In the genomic region with DNA sequence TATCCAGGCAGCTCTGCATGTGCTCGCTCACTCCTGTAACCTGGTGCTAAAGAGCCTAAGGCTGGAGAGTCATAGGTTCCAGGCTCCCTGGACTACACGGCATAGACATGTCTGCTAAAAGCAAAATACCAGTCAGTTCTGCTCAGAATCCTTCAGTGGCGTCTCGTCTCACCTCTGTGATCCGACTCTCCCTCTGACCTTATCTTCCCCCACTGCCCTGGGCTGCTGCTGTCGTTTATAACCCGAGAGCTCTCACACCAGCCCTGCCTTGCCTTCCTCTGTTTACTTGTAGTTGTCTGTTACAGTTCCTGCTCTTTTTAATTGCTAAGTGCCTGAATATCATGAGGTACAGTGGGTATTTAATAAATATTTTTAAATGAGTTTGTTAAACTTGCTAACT, we compare ENCODE assay signal across 21 mouse cellular contexts. TPM values are rescaled to one million over a fixed set of nuclear protein-coding genes. Genes with fewer than 3 reads are reported as not detected.
A peak's percentile ranks its signal among the peaks of the same experiment; 100 is the strongest.
DNase-seq lines count a peak whose midpoint lies in the region; ATAC-seq and TF ChIP-seq lines count a peak whose summit lies in the region.
"Had no signal": no experiment of that assay in that cellular context is flagged by ENCODE, and none has a peak within 500 bp of the region (broad histone marks: within the 10 kb centered on the region; RNA-seq: fewer than 3 reads in every experiment).

No protein-coding gene starts in this region.

- H3K36me3 ChIP-seq in intestine, embryonic 15.5 days = peaks cover 3% of the 10 kb centered on the region
- H3K36me3 ChIP-seq in intestine, embryonic 16.5 days (ENCODE audit: control insufficient read depth, insufficient read depth, low read length) = no peaks in the 10 kb centered on the region; the same call in 1 of the 2 replicates
- H3K36me3 ChIP-seq in megakaryocyte, embryonic 14.5 days (replicated peaks; ENCODE audit: low read length) = peaks cover 94% of the 10 kb centered on the region
- H3K36me3 ChIP-seq in liver, postnatal 0 days (replicated peaks; ENCODE audit: insufficient read depth, low read length) = peaks cover 30% of the 10 kb centered on the region

- H3K4me3 ChIP-seq in intestine, embryonic 15.5 days (replicated peaks) = no peak overlapping the region
- H3K4me3 ChIP-seq in intestine, embryonic 16.5 days (ENCODE audit: low read length) = no peak overlapping the region
- H3K4me3 ChIP-seq in megakaryocyte, embryonic 14.5 days (replicated peaks) = peak overlapping the region; percentile 38
- H3K4me3 ChIP-seq in liver, postnatal 0 days (ENCODE audit: low read depth, low read length) = no peak overlapping the region
- H3K4me3 ChIP-seq: embryonic facial prominence, embryonic 10.5 days; heart, adult 2 months; hindbrain, embryonic 13.5 days; midbrain, embryonic 10.5 days had no signal

- no peaks in the 10 kb centered on the region for H3K9me3 ChIP-seq in intestine, embryonic 15.5 days
- no peaks in the 10 kb centered on the region for H3K9me3 ChIP-seq in intestine, embryonic 16.5 days (ENCODE audit: control insufficient read depth, low read length)
- H3K9me3 ChIP-seq in megakaryocyte, embryonic 14.5 days = no peaks in the 10 kb centered on the region
- H3K9me3 ChIP-seq in liver, postnatal 0 days (ENCODE audit: low read length) = no peaks in the 10 kb centered on the region
- H3K9me3 ChIP-seq: embryonic facial prominence, embryonic 10.5 days; hindbrain, embryonic 13.5 days; midbrain, embryonic 10.5 days had no signal

- H3K4me1 ChIP-seq in intestine, embryonic 15.5 days (replicated peaks) = peaks cover 5% of the 10 kb centered on the region; the same call in 1 of the 2 replicates
- peaks cover 12% of the 10 kb centered on the region for H3K4me1 ChIP-seq in intestine, embryonic 16.5 days (ENCODE audit: control insufficient read depth, insufficient read depth, low read length)
- H3K4me1 ChIP-seq in megakaryocyte, embryonic 14.5 days = peaks cover 91% of the 10 kb centered on the region
- H3K4me1 ChIP-seq in liver, postnatal 0 days (ENCODE audit: insufficient read depth) = peaks cover 44% of the 10 kb centered on the region
- H3K4me1 ChIP-seq: midbrain, embryonic 10.5 days had no signal

- no peaks in the 10 kb centered on the region for H3K27me3 ChIP-seq in intestine, embryonic 15.5 days (replicated peaks)
- H3K27me3 ChIP-seq in intestine, embryonic 16.5 days (replicated peaks; ENCODE audit: control insufficient read depth, insufficient read depth, low read length) = no peaks in the 10 kb centered on the region
- H3K27me3 ChIP-seq in megakaryocyte, embryonic 14.5 days (replicated peaks) = no peaks in the 10 kb centered on the region
- no peaks in the 10 kb centered on the region for H3K27me3 ChIP-seq in liver, postnatal 0 days (ENCODE audit: insufficient read depth, low read length)
- H3K27me3 ChIP-seq: hindbrain, embryonic 13.5 days had no signal

- intact Hi-C loops in left cerebral cortex, postnatal 14 days (cut with DNase I) = no loop called here

- no peak overlapping the region for H3K9ac ChIP-seq in intestine, embryonic 15.5 days
- H3K9ac ChIP-seq in intestine, embryonic 16.5 days (ENCODE audit: low read depth, low read length) = no peak overlapping the region
- H3K9ac ChIP-seq in liver, postnatal 0 days (replicated peaks) = no peak overlapping the region
- H3K9ac ChIP-seq: hindbrain, embryonic 13.5 days; lung, embryonic 14.5 days had no signal

- ATAC-seq in intestine, embryonic 15.5 days = peak; percentile 40; the same call in 1 of the 2 replicates
- ATAC-seq in intestine, embryonic 16.5 days = no peak
- no peak for ATAC-seq in megakaryocyte, adult 5-6 weeks (ENCODE audit: poor library complexity, severe bottlenecking)
- 0 out of 2 replicates have a peak, but pooled peaks have one; percentile 18 for ATAC-seq in liver, postnatal 0 days
- ATAC-seq: forebrain, embryonic 16.5 days; inflammation-experienced regulatory T-cells, adult 6 months; midbrain, embryonic 16.5 days had no signal

- no peak overlapping the region for H3K27ac ChIP-seq in intestine, embryonic 15.5 days
- H3K27ac ChIP-seq in intestine, embryonic 16.5 days (ENCODE audit: low read length) = no peak overlapping the region
- H3K27ac ChIP-seq in liver, postnatal 0 days (ENCODE audit: low read depth) = no peak overlapping the region
- H3K27ac ChIP-seq: embryonic facial prominence, embryonic 10.5 days; heart, adult 2 months; hindbrain, embryonic 13.5 days; midbrain, embryonic 10.5 days had no signal

- TF ChIP-seq EP300 in liver, postnatal 0 days (IDR thresholded peaks at IDR 0.05; ENCODE audit: low read depth) = no peak

- TF ChIP-seq CTCF in liver, postnatal 0 days (IDR thresholded peaks at IDR 0.05; ENCODE audit: low read depth) = no peak

- H3K4me2 ChIP-seq in intestine, embryonic 15.5 days (replicated peaks) = no peak overlapping the region
- no peak overlapping the region for H3K4me2 ChIP-seq in intestine, embryonic 16.5 days (ENCODE audit: low read depth, low read length)
- no peak overlapping the region for H3K4me2 ChIP-seq in liver, postnatal 0 days (ENCODE audit: low read depth, low read length)
- H3K4me2 ChIP-seq: hindbrain, embryonic 13.5 days; lung, embryonic 14.5 days had no signal

- 41% methylated on average over 7 of the region's 7 CpGs for WGBS in intestine, embryonic 15.5 days
- 34% methylated on average over 7 of the region's 7 CpGs for WGBS in intestine, embryonic 16.5 days
- 49% methylated on average over 7 of the region's 7 CpGs for WGBS in liver, postnatal 0 days (ENCODE audit: insufficient replicate concordance)

- DNase-seq in liver, postnatal 0 days = no peak
- no peak for DNase-seq in thymus, adult 18-20 months
- no peak for DNase-seq in left cerebral cortex, postnatal 14 days (ENCODE audit: low spot score in 2 of 2)
- DNase-seq: adrenal gland, adult 8-10 months; cerebellum, adult 11-12 months; cerebellum, postnatal 10 days; gastrocnemius, postnatal 25 days; heart, adult 2 months; layer of hippocampus, postnatal 36 days; lung, embryonic 14.5 days; thymus, postnatal 25 days had no signal

RNA-seq across cellular contexts. Expression of a gene that starts 9.5 kb away (rescaled TPM):
- polyA plus RNA-seq in intestine, embryonic 15.5 days (2015; fragmentation: Nextera tagmentation; extraction: Ambion mirVana) = 102 and 106 TPM in 2 replicates
- 101 and 114 TPM in 2 replicates for polyA plus RNA-seq in intestine, embryonic 16.5 days (2015; fragmentation: Nextera tagmentation; extraction: Ambion mirVana)
- 38.7 and 59.4 TPM in 2 replicates for polyA plus RNA-seq in megakaryocyte, embryonic 14.5 days (2012; ENCODE audit: insufficient read depth, low replicate concordance)
- 146 and 147 TPM in 2 replicates for total RNA-seq in megakaryocyte, adult 5-6 weeks (2015)
- total RNA-seq in megakaryocyte, adult 5-6 weeks (2017) = 172 and 194 TPM in 2 replicates
- 33.6 and 37.3 TPM in 2 replicates for polyA plus RNA-seq in liver, postnatal 0 days (2015; fragmentation: Nextera tagmentation; extraction: Ambion mirVana)
- total RNA-seq in left cerebral cortex, postnatal 14 days (2021) = 10 to 100 TPM; 46.1 to 49.2 TPM

Comparison
In these comparisons a context has a peak if more than half of its experiments do, and no peak if none do; other contexts are left out.
1. ATAC-seq: peak in intestine, embryonic 15.5 days (single experiment) and liver, postnatal 0 days (single experiment); none in intestine, embryonic 16.5 days (single experiment) and megakaryocyte, adult 5-6 weeks (single experiment).